Mouse (Mus musculus) hindbrain, embryonic 12.5 days (tissue): ENCODE measurements around the gene Olfr518. TPM values are rescaled to one million over a fixed set of nuclear protein-coding genes. Genes with fewer than 3 reads are reported as not detected.

ENCODE experiments used
- ATAC-seq: fragments of 200-750 bp; cut with Nextera tagmentation; 2 replicates; pipeline ENCODE4 v1.8.0; 2017; ENCODE audit warnings: moderate TSS enrichment; ENCODE audit not compliant: low FRiP score
- H3K27ac ChIP-seq: fragments of 300-500 bp; sonication (generic); 2 replicates; pipeline ENCODE4 v1.5.1; 2016; ENCODE audit warnings: mild to moderate bottlenecking
- H3K27me3 ChIP-seq: fragments of 300-500 bp; sonication (generic); 2 replicates; pipeline ENCODE4 v1.6.1; 2016; ENCODE audit warnings: mild to moderate bottlenecking
- H3K36me3 ChIP-seq: fragments of 300-500 bp; sonication (generic); 2 replicates; pipeline ENCODE4 v1.6.1; 2016; ENCODE audit warnings: mild to moderate bottlenecking
- H3K4me1 ChIP-seq: fragments of 300-500 bp; sonication (generic); 2 replicates; pipeline ENCODE4 v1.6.1; 2016
- H3K4me2 ChIP-seq: fragments of 300-500 bp; sonication (generic); replicated peaks from 2 replicates; pipeline ENCODE4 v1.6.1; 2016; ENCODE audit warnings: mild to moderate bottlenecking
- H3K4me3 ChIP-seq: fragments of 300-500 bp; sonication (generic); 2 replicates; pipeline ENCODE4 v1.5.1; 2016; ENCODE audit warnings: mild to moderate bottlenecking
- H3K9ac ChIP-seq: fragments of 300-500 bp; sonication (generic); 2 replicates; pipeline ENCODE4 v1.6.1; 2016; ENCODE audit warnings: mild to moderate bottlenecking, moderate library complexity
- H3K9me3 ChIP-seq: fragments of 300-500 bp; sonication (generic); replicated peaks from 2 replicates; pipeline ENCODE4 v1.6.1; 2016; ENCODE audit warnings: mild to moderate bottlenecking
- WGBS: fragments of 180-500 bp; shearing (Covaris S2); methylation state at CpG from one replicate; pipeline ENCODE4 v1.1.7; 2016; 5-methylcytosine and 5-hydroxymethylcytosine counted together
- polyA plus RNA-seq: library from polyadenylated mRNA; unstranded; fragments of >200 nt; fragmentation: Nextera tagmentation; extraction: Ambion mirVana; gene quantifications from 2 replicates; pipeline ENCODE4 v1.2.1, GENCODE M21; 2016

Olfr518 gene
- polyA plus RNA-seq: not detected in 2 replicates

DNA sequence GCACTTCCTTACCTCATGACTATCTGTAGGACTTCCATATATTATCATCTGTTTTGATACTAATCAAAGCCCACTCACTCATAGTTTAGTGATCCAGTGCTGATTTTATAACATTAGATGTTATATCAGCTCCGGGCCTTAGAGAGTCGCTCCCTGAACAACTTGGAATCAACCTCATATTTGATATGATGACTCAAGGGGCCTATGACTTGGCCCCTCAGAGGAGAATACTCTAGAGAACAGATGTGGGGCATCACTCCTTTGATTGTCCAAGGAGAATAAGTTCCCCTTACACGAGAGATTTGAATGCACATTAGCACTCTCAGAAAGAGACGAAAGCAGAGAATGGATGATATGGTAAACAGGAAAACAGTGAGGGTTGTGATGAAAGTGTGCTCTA is at the start of gene Olfr518:
TSS of gene Olfr518 (minus strand) at position 101 of the 400 bp plus-strand sequence.
- H3K27ac ChIP-seq: no peak within 1 kb of the TSS
- no peaks in the 10 kb centered on the region for H3K36me3 ChIP-seq
- H3K4me1 ChIP-seq: no peaks in the 10 kb centered on the region
- H3K27me3 ChIP-seq: no peaks in the 10 kb centered on the region
- no peak within 1 kb of the TSS for H3K4me3 ChIP-seq
- no peak for ATAC-seq
- no peak within 1 kb of the TSS for H3K9ac ChIP-seq
- H3K4me2 ChIP-seq: no peak within 1 kb of the TSS
- H3K9me3 ChIP-seq: no peaks in the 10 kb centered on the region
- 86% methylated on average over 4 of the region's 4 CpGs for WGBS

DNA sequence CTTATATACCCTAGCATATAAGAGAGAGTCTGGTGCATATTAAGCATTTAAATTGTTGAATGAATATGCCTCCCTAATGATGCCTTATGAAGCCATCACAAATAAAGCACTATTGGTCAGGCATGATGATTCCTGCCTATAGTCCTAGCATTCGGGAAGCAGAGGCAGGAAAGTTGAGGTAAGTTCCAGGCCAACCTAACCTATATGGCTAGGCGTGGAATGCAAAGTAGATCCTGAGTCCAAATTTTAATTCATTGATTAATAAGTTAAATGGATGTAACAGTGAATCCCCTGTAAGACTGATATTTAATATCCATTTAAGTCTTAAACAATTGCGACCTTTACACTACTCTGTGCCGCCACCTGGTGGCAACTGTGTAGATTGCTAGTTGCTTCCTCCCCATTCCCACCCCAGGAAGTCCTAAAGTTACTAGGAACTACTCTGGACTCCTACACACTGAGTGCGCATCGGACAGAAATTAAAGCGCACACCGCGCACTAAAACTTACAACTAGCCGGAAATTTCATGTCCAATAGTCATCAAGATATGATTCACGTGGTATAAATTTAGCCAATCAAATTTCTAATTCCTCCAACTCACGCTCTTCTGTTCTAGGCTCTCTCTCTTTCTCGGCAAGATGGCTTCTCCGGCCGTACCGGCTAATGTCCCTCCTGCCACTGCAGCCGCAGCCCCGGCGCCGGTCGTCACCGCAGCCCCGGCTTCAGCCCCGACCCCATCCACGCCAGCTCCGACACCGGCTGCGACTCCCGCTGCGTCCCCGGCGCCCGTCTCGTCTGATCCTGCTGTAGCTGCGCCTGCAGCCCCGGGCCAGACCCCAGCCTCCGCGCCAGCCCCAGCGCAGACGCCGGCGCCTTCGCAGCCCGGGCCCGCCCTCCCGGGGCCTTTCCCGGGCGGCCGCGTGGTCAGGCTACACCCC is 49.3 kb upstream of the Olfr518 start, which contains the start of gene Eif3f:
TSS of gene Eif3f (plus strand) at position 624 of the 938 bp plus-strand sequence.
- Histone ChIP-seq H3K27me3 (no peaks in the 10 kb centered on the region), H3K4me1 (peaks cover 18% of the 10 kb centered on the region), H3K27ac (peak within 1 kb of the TSS; percentile 89), H3K36me3 (peaks cover 24% of the 10 kb centered on the region), H3K9me3 (no peaks in the 10 kb centered on the region), H3K4me3 (peak within 1 kb of the TSS; percentile 97), H3K9ac (peak within 1 kb of the TSS; percentile 96), H3K4me2 (peak within 1 kb of the TSS; percentile 91)
- peak; percentile 97 for ATAC-seq
- WGBS: 2% methylated on average over 50 of the region's 50 CpGs

GRCm38 (mm10) chr7:108929726-108930393 is 45.1 kb upstream of the Olfr518 start, which contains the start of gene Nlrp10:
TSS of gene Nlrp10 (minus strand) at chr7:108930178.
- Histone ChIP-seq H3K9ac (no peak within 1 kb of the TSS), H3K4me2 (no peak within 1 kb of the TSS), H3K4me1 (peaks cover 1% of the 10 kb centered on the region), H3K9me3 (no peaks in the 10 kb centered on the region), H3K27ac (no peak within 1 kb of the TSS), H3K27me3 (no peaks in the 10 kb centered on the region), H3K4me3 (no peak within 1 kb of the TSS), H3K36me3 (no peaks in the 10 kb centered on the region)
- 83% methylated on average over 6 of the region's 6 CpGs for WGBS
- no peak for ATAC-seq

GRCm38 (mm10) chr7:108928280-108929188 is 43.7 kb upstream of the Olfr518 start:
- no peak overlapping the region for H3K9ac ChIP-seq
- H3K27me3 ChIP-seq: no peaks in the 10 kb centered on the region
- no peaks in the 10 kb centered on the region for H3K36me3 ChIP-seq
- 80% methylated on average over 11 of the region's 11 CpGs for WGBS
- no peak overlapping the region for H3K4me2 ChIP-seq
- no peak overlapping the region for H3K27ac ChIP-seq
- H3K9me3 ChIP-seq: no peaks in the 10 kb centered on the region
- no peak for ATAC-seq
- H3K4me3 ChIP-seq: no peak overlapping the region
- H3K4me1 ChIP-seq: no peaks in the 10 kb centered on the region

DNA sequence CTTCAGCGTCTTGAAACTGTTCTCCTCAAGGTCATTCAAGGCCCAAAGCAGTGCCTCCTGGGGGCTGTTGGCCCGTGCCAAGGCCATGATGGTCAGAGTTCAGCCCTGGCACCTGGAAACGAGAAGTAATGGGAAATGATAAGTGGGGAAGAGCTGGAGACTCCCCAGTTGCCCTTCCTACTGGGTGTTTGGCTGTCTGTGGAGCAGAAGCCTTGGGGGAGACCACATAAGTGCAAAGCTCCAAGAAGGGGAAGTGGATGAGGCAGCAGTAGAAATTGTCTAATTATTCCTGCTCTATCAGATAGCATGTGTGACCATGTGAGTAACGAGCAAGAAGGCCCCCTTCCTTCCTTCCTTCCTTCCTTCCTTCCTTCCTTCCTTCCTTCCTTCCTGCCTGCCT is 42.2 kb upstream of the Olfr518 start:
- H3K4me3 ChIP-seq: no peak overlapping the region

DNA sequence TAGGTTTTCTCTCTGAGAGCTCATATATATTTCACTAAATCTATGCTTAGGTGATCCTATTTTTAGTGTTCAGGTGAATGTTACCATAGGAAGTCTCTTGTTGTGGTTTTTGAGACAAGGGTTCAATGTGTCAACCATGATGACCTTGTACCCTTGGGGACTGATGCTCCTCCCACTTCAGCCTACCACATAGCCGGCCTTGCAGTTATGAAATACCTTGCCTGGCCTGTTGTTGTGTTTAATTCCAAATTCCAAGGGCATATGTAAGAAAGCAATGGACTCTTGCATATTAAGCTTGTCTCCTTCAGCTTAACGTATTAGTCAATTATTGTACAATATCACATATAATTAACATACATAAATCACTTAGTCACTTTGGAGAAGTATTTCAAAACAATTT is 19.2 kb upstream of the Olfr518 start:
- 84% methylated on average over 2 of the region's 2 CpGs for WGBS
- no peak overlapping the region for H3K4me3 ChIP-seq
- no peak for ATAC-seq
- no peaks in the 10 kb centered on the region for H3K36me3 ChIP-seq
- no peak overlapping the region for H3K27ac ChIP-seq
- no peaks in the 10 kb centered on the region for H3K9me3 ChIP-seq
- H3K4me1 ChIP-seq: no peaks in the 10 kb centered on the region
- no peak overlapping the region for H3K9ac ChIP-seq
- no peak overlapping the region for H3K4me2 ChIP-seq
- H3K27me3 ChIP-seq: no peaks in the 10 kb centered on the region

More for the DNA sequence above, 42.2 kb upstream of the Olfr518 start:
- 71% methylated on average over 4 of the region's 4 CpGs for WGBS
- Histone ChIP-seq H3K27me3 (no peaks in the 10 kb centered on the region), H3K9ac (no peak overlapping the region), H3K27ac (no peak overlapping the region), H3K4me2 (no peak overlapping the region), H3K36me3 (no peaks in the 10 kb centered on the region), H3K9me3 (no peaks in the 10 kb centered on the region), H3K4me1 (no peaks in the 10 kb centered on the region)
- no peak for ATAC-seq

GRCm38 (mm10) chr7:108894320-108894719 is 9.5 kb upstream of the Olfr518 start, which contains the start of gene Olfr519:
TSS of gene Olfr519 (minus strand) at chr7:108894420.
- Histone ChIP-seq H3K27me3 (no peaks in the 10 kb centered on the region), H3K4me1 (no peaks in the 10 kb centered on the region), H3K9me3 (no peaks in the 10 kb centered on the region), H3K36me3 (no peaks in the 10 kb centered on the region), H3K4me3 (no peak within 1 kb of the TSS), H3K27ac (no peak within 1 kb of the TSS), H3K4me2 (no peak within 1 kb of the TSS), H3K9ac (no peak within 1 kb of the TSS)
- 91% methylated on average over 5 of the region's 5 CpGs for WGBS
- no peak for ATAC-seq

GRCm38 (mm10) chr7:108872279-108872678 is 12.5 kb downstream of the Olfr518 start, which contains the start of gene Olfr517:
TSS of gene Olfr517 (minus strand) at chr7:108872379.
- no peaks in the 10 kb centered on the region for H3K27me3 ChIP-seq
- WGBS: 66% methylated on average over 2 of the region's 2 CpGs
- no peak within 1 kb of the TSS for H3K27ac ChIP-seq
- H3K9ac ChIP-seq: no peak within 1 kb of the TSS
- no peaks in the 10 kb centered on the region for H3K36me3 ChIP-seq
- no peak for ATAC-seq
- no peak within 1 kb of the TSS for H3K4me2 ChIP-seq
- H3K4me1 ChIP-seq: no peaks in the 10 kb centered on the region
- H3K9me3 ChIP-seq: no peaks in the 10 kb centered on the region
- no peak within 1 kb of the TSS for H3K4me3 ChIP-seq

GRCm38 (mm10) chr7:108850429-108850828 is 34.4 kb downstream of the Olfr518 start, which contains the start of gene Olfr516:
TSS of gene Olfr516 (minus strand) at chr7:108850529.
- 93% methylated on average over 2 of the region's 2 CpGs for WGBS
- H3K9me3 ChIP-seq: no peaks in the 10 kb centered on the region
- no peak for ATAC-seq

More at GRCm38 (mm10) chr7:108850429-108850828, 34.4 kb downstream of the Olfr518 start, which contains the start of gene Olfr516:
- no peak within 1 kb of the TSS for H3K4me3 ChIP-seq
- H3K4me1 ChIP-seq: no peaks in the 10 kb centered on the region
- no peaks in the 10 kb centered on the region for H3K27me3 ChIP-seq
- no peak within 1 kb of the TSS for H3K9ac ChIP-seq
- H3K27ac ChIP-seq: no peak within 1 kb of the TSS
- no peak within 1 kb of the TSS for H3K4me2 ChIP-seq
- no peaks in the 10 kb centered on the region for H3K36me3 ChIP-seq
